Comparison of ENCODE assay signal across 30 mouse cellular contexts in the genomic region with DNA sequence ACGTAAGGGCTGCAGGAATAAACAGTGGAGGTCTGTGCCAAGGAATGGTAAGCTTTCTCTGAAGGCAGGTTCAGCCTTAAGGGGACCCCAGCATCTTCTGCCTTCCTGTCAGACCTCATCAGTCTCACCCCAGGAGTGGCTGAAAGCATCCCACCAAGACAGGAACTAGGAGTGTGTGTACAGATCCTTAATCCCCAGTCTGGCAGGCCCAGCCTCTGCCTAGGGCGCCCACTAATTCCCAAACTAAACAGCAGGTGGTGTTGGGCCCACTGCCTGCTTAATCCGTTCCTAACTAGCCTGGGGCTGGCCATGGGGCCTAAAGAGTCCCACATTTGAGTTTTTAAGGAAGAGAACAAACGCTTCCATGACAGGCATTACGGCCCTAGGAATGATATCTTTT. TPM values are rescaled to one million over a fixed set of nuclear protein-coding genes. Genes with fewer than 3 reads are reported as not detected.
DNase-seq lines count a peak whose midpoint lies in the region; ATAC-seq and TF ChIP-seq lines count a peak whose summit lies in the region.
"Had no signal": no experiment of that assay in that cellular context is flagged by ENCODE, and none has a peak within 500 bp of the region (broad histone marks: within the 10 kb centered on the region; RNA-seq: fewer than 3 reads in every experiment).

No protein-coding gene starts in this region.

- TF ChIP-seq CTCF in layer of hippocampus, adult 2 months (conservative IDR thresholded peaks at IDR 0.05) = peak; percentile 22; the same call in 1 of the 2 replicates

- intact Hi-C loops in heart, postnatal 14 days (cut with DNase I) = no loop called here

- H3K9me3 ChIP-seq in embryonic facial prominence, embryonic 15.5 days (replicated peaks) = no peaks in the 10 kb centered on the region
- H3K9me3 ChIP-seq in stomach, embryonic 16.5 days (replicated peaks; ENCODE audit: control insufficient read depth, low read length) = no peaks in the 10 kb centered on the region
- H3K9me3 ChIP-seq in forebrain, embryonic 11.5 days (ENCODE audit: control insufficient read depth, low read length) = no peaks in the 10 kb centered on the region
- H3K9me3 ChIP-seq: forebrain, embryonic 12.5 days; G1E; heart, embryonic 13.5 days; hindbrain, embryonic 13.5 days; limb, embryonic 13.5 days; liver, embryonic 13.5 days had no signal

- H3K27ac ChIP-seq in layer of hippocampus, adult 2 months = no peak overlapping the region
- H3K27ac ChIP-seq in embryonic facial prominence, embryonic 15.5 days (replicated peaks) = peak overlapping the region; percentile 44; the same call in 1 of the 2 replicates
- H3K27ac ChIP-seq in stomach, embryonic 16.5 days (ENCODE audit: low read length) = peak overlapping the region; percentile 67
- H3K27ac ChIP-seq in forebrain, embryonic 11.5 days (ENCODE audit: low read depth, low read length) = no peak overlapping the region
- H3K27ac ChIP-seq: forebrain, embryonic 12.5 days; heart, adult 2 months; heart, embryonic 13.5 days; hindbrain, embryonic 13.5 days; limb, embryonic 13.5 days; liver, embryonic 13.5 days had no signal

- peaks cover 6% of the 10 kb centered on the region; the same call in 1 of the 2 replicates for H3K4me1 ChIP-seq in embryonic facial prominence, embryonic 15.5 days
- H3K4me1 ChIP-seq in stomach, embryonic 16.5 days (ENCODE audit: control insufficient read depth, insufficient read depth, low read length) = peaks cover 7% of the 10 kb centered on the region
- H3K4me1 ChIP-seq in forebrain, embryonic 11.5 days (replicated peaks; ENCODE audit: control insufficient read depth, insufficient read depth, low read length) = 0 out of 2 replicates have a peak, but pooled peaks cover 1% of the 10 kb centered on the region
- H3K4me1 ChIP-seq: heart, embryonic 13.5 days had no signal

- peaks cover 20% of the 10 kb centered on the region for H3K27me3 ChIP-seq in embryonic facial prominence, embryonic 15.5 days
- H3K27me3 ChIP-seq in stomach, embryonic 16.5 days (ENCODE audit: control insufficient read depth, insufficient read depth, low read length) = 0 out of 2 replicates have a peak, but pooled peaks cover 7% of the 10 kb centered on the region
- peaks cover 3% of the 10 kb centered on the region; the same call in 1 of the 2 replicates for H3K27me3 ChIP-seq in forebrain, embryonic 11.5 days (ENCODE audit: control insufficient read depth, insufficient read depth, low read length)

- peaks cover 44% of the 10 kb centered on the region for H3K36me3 ChIP-seq in embryonic facial prominence, embryonic 15.5 days
- H3K36me3 ChIP-seq in stomach, embryonic 16.5 days (ENCODE audit: control insufficient read depth, insufficient read depth, low read length) = peaks cover 10% of the 10 kb centered on the region; the same call in 1 of the 2 replicates
- peaks cover 2% of the 10 kb centered on the region; the same call in 1 of the 2 replicates for H3K36me3 ChIP-seq in forebrain, embryonic 11.5 days (ENCODE audit: control insufficient read depth, insufficient read depth, low read length)

- 30% methylated on average over 5 of the region's 5 CpGs for WGBS in embryonic facial prominence, embryonic 15.5 days
- WGBS in stomach, embryonic 16.5 days = 43% methylated on average over 5 of the region's 5 CpGs
- WGBS in forebrain, embryonic 11.5 days = 22% methylated on average over 5 of the region's 5 CpGs

- no peak overlapping the region for H3K4me2 ChIP-seq in embryonic facial prominence, embryonic 15.5 days (replicated peaks)
- H3K4me2 ChIP-seq in stomach, embryonic 16.5 days (ENCODE audit: low read depth, low read length) = no peak overlapping the region
- H3K4me2 ChIP-seq in forebrain, embryonic 11.5 days (ENCODE audit: low read depth, low read length, severe bottlenecking) = no peak overlapping the region
- H3K4me2 ChIP-seq: forebrain, embryonic 12.5 days; heart, embryonic 13.5 days; hindbrain, embryonic 13.5 days; limb, embryonic 13.5 days; liver, embryonic 13.5 days; lung, embryonic 14.5 days had no signal

- no peak overlapping the region for H3K9ac ChIP-seq in embryonic facial prominence, embryonic 15.5 days
- no peak overlapping the region for H3K9ac ChIP-seq in stomach, embryonic 16.5 days (ENCODE audit: low read length)
- H3K9ac ChIP-seq in forebrain, embryonic 11.5 days (ENCODE audit: low read length) = no peak overlapping the region
- H3K9ac ChIP-seq: forebrain, embryonic 12.5 days; heart, embryonic 13.5 days; hindbrain, embryonic 13.5 days; limb, embryonic 13.5 days; liver, embryonic 13.5 days; lung, embryonic 14.5 days had no signal

- ATAC-seq in embryonic facial prominence, embryonic 15.5 days (ENCODE audit: insufficient number of reproducible peaks, low FRiP score, low TSS enrichment, low read depth) = no peak
- no peak for ATAC-seq in stomach, embryonic 16.5 days (ENCODE audit: insufficient read depth, low FRiP score)
- no peak for ATAC-seq in forebrain, embryonic 11.5 days (replicated peaks; ENCODE audit: low FRiP score)

- H3K4me3 ChIP-seq in layer of hippocampus, adult 2 months = no peak overlapping the region
- H3K4me3 ChIP-seq in embryonic facial prominence, embryonic 15.5 days (replicated peaks) = no peak overlapping the region
- no peak overlapping the region for H3K4me3 ChIP-seq in stomach, embryonic 16.5 days (replicated peaks; ENCODE audit: low read length)
- H3K4me3 ChIP-seq in forebrain, embryonic 11.5 days (ENCODE audit: low read depth, low read length) = no peak overlapping the region
- H3K4me3 ChIP-seq: forebrain, embryonic 12.5 days; heart, adult 2 months; heart, embryonic 13.5 days; hindbrain, embryonic 13.5 days; limb, embryonic 13.5 days; liver, embryonic 13.5 days had no signal

- DNase-seq in layer of hippocampus, adult 2 months (ENCODE audit: low spot score in 2 of 2) = no peak
- DNase-seq in layer of hippocampus, adult 18-20 months (ENCODE audit: low spot score in 2 of 2) = no peak
- DNase-seq in NIH3T3 (ENCODE audit: low read depth) = peak; percentile 24
- no peak for DNase-seq in forebrain, embryonic 11.5 days (ENCODE audit: low spot score)
- no peak for DNase-seq in heart, postnatal 14 days
- DNase-seq: adrenal gland, postnatal 10 days; cerebellum, adult 18-20 months; cerebellum, postnatal 36 days; gastrocnemius, postnatal 36 days; heart, adult 2 months; kidney, adult 2 months; kidney, postnatal 36 days; layer of hippocampus, adult 9-11 months; liver, embryonic 13.5 days; lung, embryonic 14.5 days; thymus, adult 2 months had no signal

RNA-seq across cellular contexts. Expression of a gene that starts 2.9 kb away (rescaled TPM):
- total RNA-seq in layer of hippocampus, adult 2 months (2021) = not detected
- total RNA-seq in layer of hippocampus, adult 18-20 months (2021) = not detected
- polyA plus RNA-seq in embryonic facial prominence, embryonic 15.5 days (2015; fragmentation: Nextera tagmentation; extraction: Ambion mirVana) = 0.93 and 2.0 TPM in 2 replicates
- 0.30 and 0.42 TPM in 2 replicates for polyA plus RNA-seq in stomach, embryonic 16.5 days (2015; fragmentation: Nextera tagmentation; extraction: Ambion mirVana)
- polyA plus RNA-seq in forebrain, embryonic 11.5 days (2014; fragmentation: Nextera tagmentation; extraction: Ambion mirVana) = not detected in 2 replicates
- not detected for total RNA-seq in heart, postnatal 14 days (2021)
- total RNA-seq: adrenal gland, postnatal 10 days; G1E; gastrocnemius, postnatal 36 days; heart, adult 2 months; heart, postnatal 25 days; left cerebral cortex, adult 18-20 months; left cerebral cortex, postnatal 25 days; monocyte, adult 5-6 weeks had no signal
- polyA plus RNA-seq: forebrain, embryonic 12.5 days; G1E; heart, adult 2 months; heart, embryonic 13.5 days; hindbrain, embryonic 13.5 days; intestine, embryonic 14.5 days; kidney, adult 2 months; limb, embryonic 13.5 days; liver, embryonic 13.5 days; lung, embryonic 14.5 days; neural tube, embryonic 11.5 days; spleen, adult 2 months had no signal

RNA-seq across cellular contexts. Expression of a gene that starts 7.9 kb away (rescaled TPM):
- 100 to 1,000 TPM; 119 to 122 TPM for total RNA-seq in layer of hippocampus, adult 2 months (2021)
- total RNA-seq in layer of hippocampus, adult 18-20 months (2021) = 100 to 1,000 TPM; 122 to 125 TPM
- polyA plus RNA-seq in embryonic facial prominence, embryonic 15.5 days (2015; fragmentation: Nextera tagmentation; extraction: Ambion mirVana) = 117 and 119 TPM in 2 replicates
- 108 and 110 TPM in 2 replicates for polyA plus RNA-seq in stomach, embryonic 16.5 days (2015; fragmentation: Nextera tagmentation; extraction: Ambion mirVana)
- polyA plus RNA-seq in forebrain, embryonic 11.5 days (2014; fragmentation: Nextera tagmentation; extraction: Ambion mirVana) = 118 and 127 TPM in 2 replicates
- 10 to 100 TPM; 65.7 to 67.1 TPM for total RNA-seq in heart, postnatal 14 days (2021)

RNA-seq across cellular contexts. Expression of a gene that starts 9.4 kb away (rescaled TPM):
- total RNA-seq in layer of hippocampus, adult 2 months (2021) = 100 to 1,000 TPM; 125 to 136 TPM
- total RNA-seq in layer of hippocampus, adult 18-20 months (2021) = 100 to 1,000 TPM; 132 to 133 TPM
- polyA plus RNA-seq in embryonic facial prominence, embryonic 15.5 days (2015; fragmentation: Nextera tagmentation; extraction: Ambion mirVana) = 114 and 117 TPM in 2 replicates
- polyA plus RNA-seq in stomach, embryonic 16.5 days (2015; fragmentation: Nextera tagmentation; extraction: Ambion mirVana) = 63.4 and 64.0 TPM in 2 replicates
- polyA plus RNA-seq in forebrain, embryonic 11.5 days (2014; fragmentation: Nextera tagmentation; extraction: Ambion mirVana) = 170 and 172 TPM in 2 replicates
- 10 to 100 TPM; 90.8 to 99.1 TPM for total RNA-seq in heart, postnatal 14 days (2021)

RNA-seq across cellular contexts. Expression of a gene that starts 19.5 kb away (rescaled TPM):
- total RNA-seq in layer of hippocampus, adult 2 months (2021) = 100 to 1,000 TPM; 170 to 175 TPM
- 100 to 1,000 TPM; 163 to 179 TPM for total RNA-seq in layer of hippocampus, adult 18-20 months (2021)
- 31.4 and 32.9 TPM in 2 replicates for polyA plus RNA-seq in embryonic facial prominence, embryonic 15.5 days (2015; fragmentation: Nextera tagmentation; extraction: Ambion mirVana)
- polyA plus RNA-seq in stomach, embryonic 16.5 days (2015; fragmentation: Nextera tagmentation; extraction: Ambion mirVana) = 28.6 and 31.0 TPM in 2 replicates
- polyA plus RNA-seq in forebrain, embryonic 11.5 days (2014; fragmentation: Nextera tagmentation; extraction: Ambion mirVana) = 19.9 and 27.2 TPM in 2 replicates
- total RNA-seq in heart, postnatal 14 days (2021) = 10 to 100 TPM; 28.0 to 42.2 TPM

RNA-seq across cellular contexts. Expression of a gene that starts 26.8 kb away (rescaled TPM):
- 1 to 10 TPM; 9.2 to 10.0 TPM for total RNA-seq in layer of hippocampus, adult 2 months (2021)
- total RNA-seq in layer of hippocampus, adult 18-20 months (2021) = 1 to 10 TPM; 8.1 to 9.5 TPM
- polyA plus RNA-seq in embryonic facial prominence, embryonic 15.5 days (2015; fragmentation: Nextera tagmentation; extraction: Ambion mirVana) = 27.2 and 30.6 TPM in 2 replicates
- 50.0 TPM in 2 replicates for polyA plus RNA-seq in stomach, embryonic 16.5 days (2015; fragmentation: Nextera tagmentation; extraction: Ambion mirVana)
- 14.8 and 15.5 TPM in 2 replicates for polyA plus RNA-seq in forebrain, embryonic 11.5 days (2014; fragmentation: Nextera tagmentation; extraction: Ambion mirVana)
- total RNA-seq in heart, postnatal 14 days (2021) = 1 to 10 TPM; 1.6 to 2.0 TPM

Comparison
In these comparisons a context has a peak if more than half of its experiments do, and no peak if none do; other contexts are left out.
1. H3K27ac ChIP-seq: peak in embryonic facial prominence, embryonic 15.5 days (single experiment) and stomach, embryonic 16.5 days (single experiment); none in layer of hippocampus, adult 2 months (single experiment) and forebrain, embryonic 11.5 days (single experiment).